Mouse (Mus musculus): ENCODE results near the gene Tent4a. TPM values are rescaled to one million over a fixed set of nuclear protein-coding genes. Genes with fewer than 3 reads are reported as not detected.

Tent4a gene
- polyA plus RNA-seq, 1 experiment: 9.7 TPM

- TF ChIP-seq GATA1 (IDR thresholded peaks at IDR 0.05; ENCODE audit: low read length): no peak
These were observed 1.5 kb downstream of the Tent4a start for GRCm38 (mm10) chr13:69532893-69533404.

- no peak for TF ChIP-seq GATA1 (IDR thresholded peaks at IDR 0.05; ENCODE audit: low read length)
These were observed 2.1 kb downstream of the Tent4a start for GRCm38 (mm10) chr13:69532101-69532892.

GRCm38 (mm10) chr13:69531431-69531830 lies 3.0 kb downstream of the Tent4a start:
- no peak for TF ChIP-seq GATA1 (IDR thresholded peaks at IDR 0.05; ENCODE audit: low read length)

- no peak for TF ChIP-seq GATA1 (IDR thresholded peaks at IDR 0.05; ENCODE audit: low read length)
These were observed 3.5 kb downstream of the Tent4a start for GRCm38 (mm10) chr13:69530951-69531350.

GRCm38 (mm10) chr13:69530156-69530555 lies 4.3 kb downstream of the Tent4a start:
- TF ChIP-seq GATA1 (IDR thresholded peaks at IDR 0.05; ENCODE audit: low read length): no peak

- TF ChIP-seq GATA1 (IDR thresholded peaks at IDR 0.05; ENCODE audit: low read length): no peak
These were observed 5.9 kb downstream of the Tent4a start for GRCm38 (mm10) chr13:69528531-69528930.

GRCm38 (mm10) chr13:69525867-69526266 lies 8.6 kb downstream of the Tent4a start:
- TF ChIP-seq GATA1 (IDR thresholded peaks at IDR 0.05; ENCODE audit: low read length): no peak

- no peak for TF ChIP-seq GATA1 (IDR thresholded peaks at IDR 0.05; ENCODE audit: low read length)
These were observed 10.3 kb downstream of the Tent4a start for GRCm38 (mm10) chr13:69524158-69524530.

- no peak for TF ChIP-seq GATA1 (IDR thresholded peaks at IDR 0.05; ENCODE audit: low read length)
These were observed 10.8 kb downstream of the Tent4a start for GRCm38 (mm10) chr13:69523444-69524157.

GRCm38 (mm10) chr13:69522161-69522791 lies 12.1 kb downstream of the Tent4a start:
- no peak for TF ChIP-seq GATA1 (IDR thresholded peaks at IDR 0.05; ENCODE audit: low read length)

- no peak for TF ChIP-seq GATA1 (IDR thresholded peaks at IDR 0.05; ENCODE audit: low read length)
These were observed 15.3 kb downstream of the Tent4a start for GRCm38 (mm10) chr13:69519137-69519536.

- no peak for TF ChIP-seq GATA1 (IDR thresholded peaks at IDR 0.05; ENCODE audit: low read length)
These were observed 17.0 kb downstream of the Tent4a start for GRCm38 (mm10) chr13:69517445-69517844.

- TF ChIP-seq GATA1 (IDR thresholded peaks at IDR 0.05; ENCODE audit: low read length): no peak
These were observed 19.3 kb downstream of the Tent4a start for GRCm38 (mm10) chr13:69515091-69515490.

GRCm38 (mm10) chr13:69509391-69510244 lies 24.8 kb downstream of the Tent4a start:
- TF ChIP-seq GATA1 (IDR thresholded peaks at IDR 0.05; ENCODE audit: low read length): no peak

GRCm38 (mm10) chr13:69507666-69508065 lies 26.8 kb downstream of the Tent4a start:
- TF ChIP-seq GATA1 (IDR thresholded peaks at IDR 0.05; ENCODE audit: low read length): no peak
